Mouse (Mus musculus) liver, postnatal 0 days (tissue): ENCODE measurements at regions not wholly inside any gene's neighbourhood (a gene's known extent, or its start where the extent isn't known, plus 50 kb on each side); places are given as distances from the start of the nearest gene placed in this dataset.

Experiments
- ATAC-seq: fragments of 200-750 bp; cut with Nextera tagmentation; 2 replicates; pipeline ENCODE4 v1.8.0; 2017; ENCODE audit warnings: mild to moderate bottlenecking, moderate library complexity
- DNase-seq: peaks from one replicate; pipeline ENCODE4 v3.0.0-alpha.2; 2016
- H3K27ac ChIP-seq: fragments of 300-500 bp; sonication (generic); 2 replicates; pipeline ENCODE4 v1.5.1; 2014; ENCODE audit warnings: antibody characterized with exemption, moderate library complexity, mild to moderate bottlenecking, low read depth
- H3K27me3 ChIP-seq: fragments of 300-500 bp; sonication (generic); 2 replicates; pipeline ENCODE4 v1.6.1; 2014; ENCODE audit warnings: low read length, control low read depth, mixed read lengths; ENCODE audit not compliant: insufficient read depth
- H3K36me3 ChIP-seq: fragments of 300-500 bp; sonication (generic); replicated peaks from 2 replicates; pipeline ENCODE4 v1.6.1; 2014; ENCODE audit warnings: mild to moderate bottlenecking, control low read depth, low read length, moderate library complexity, mixed read lengths; ENCODE audit not compliant: insufficient read depth
- H3K4me1 ChIP-seq: fragments of 300-500 bp; sonication (generic); 2 replicates; pipeline ENCODE4 v1.6.1; 2014; ENCODE audit warnings: antibody characterized with exemption, mild to moderate bottlenecking, control low read depth; ENCODE audit not compliant: insufficient read depth
- H3K4me2 ChIP-seq: fragments of 300-500 bp; sonication (generic); 2 replicates; pipeline ENCODE4 v1.6.1; 2014; ENCODE audit warnings: low read depth, mild to moderate bottlenecking, low read length, moderate library complexity, mixed read lengths
- H3K4me3 ChIP-seq: fragments of 300-500 bp; sonication (generic); 2 replicates; pipeline ENCODE4 v1.5.1; 2014; ENCODE audit warnings: low read depth, low read length
- H3K9ac ChIP-seq: fragments of 300-500 bp; sonication (generic); replicated peaks from 2 replicates; pipeline ENCODE4 v1.6.1; 2014; ENCODE audit warnings: mild to moderate bottlenecking, moderate library complexity
- H3K9me3 ChIP-seq: fragments of 300-500 bp; sonication (generic); 2 replicates; pipeline ENCODE4 v1.6.1; 2016; ENCODE audit warnings: mild to moderate bottlenecking, control low read depth, low read length, mixed read lengths
- CTCF ChIP-seq: sonication (generic); IDR thresholded peaks from 2 replicates; pipeline ENCODE4 v1.5.1; 2016; ENCODE audit warnings: antibody characterized with exemption, low read depth
- EP300 ChIP-seq: IDR thresholded peaks from 2 replicates; pipeline ENCODE4 v1.6.1; 2016; ENCODE audit warnings: antibody characterized with exemption, low read depth, mild to moderate bottlenecking
- WGBS: fragments of 180-500 bp; shearing (Covaris S2); extraction: QIAGEN DNeasy Blood & Tissue Kit; methylation state at CpG from one replicate; pipeline ENCODE4 v1.1.7; 2014; ENCODE audit not compliant: insufficient replicate concordance; 5-methylcytosine and 5-hydroxymethylcytosine counted together

DNA sequence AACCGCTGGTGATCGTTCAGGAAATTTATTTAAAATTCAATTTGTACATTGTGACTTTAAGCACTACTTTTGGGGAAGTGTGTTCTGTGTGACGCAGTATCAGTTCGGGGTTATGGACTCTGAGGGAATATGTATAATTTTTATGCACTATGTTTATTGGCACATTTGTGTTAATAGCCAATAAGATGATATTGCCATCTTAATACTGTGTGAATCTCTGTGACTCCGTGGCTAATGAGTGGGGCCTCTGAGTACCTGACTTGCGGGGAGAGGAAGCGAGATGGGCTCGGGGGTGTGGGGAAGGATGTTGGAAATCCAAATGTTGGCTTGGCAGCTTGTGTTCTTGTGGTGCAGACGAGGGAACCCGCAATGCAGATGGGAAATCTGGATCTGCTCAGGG, 220.2 kb upstream of the Zfp507 start:
- TF ChIP-seq EP300 (no peak), CTCF (no peak)
- Histone ChIP-seq H3K9ac (no peak overlapping the region), H3K4me2 (no peak overlapping the region), H3K27me3 (no peaks in the 10 kb centered on the region), H3K4me1 (no peaks in the 10 kb centered on the region), H3K36me3 (no peaks in the 10 kb centered on the region), H3K4me3 (no peak overlapping the region), H3K9me3 (no peaks in the 10 kb centered on the region), H3K27ac (no peak overlapping the region)
- no peak for DNase-seq
- 77% methylated on average over 10 of the region's 10 CpGs for WGBS
- no peak for ATAC-seq

DNA sequence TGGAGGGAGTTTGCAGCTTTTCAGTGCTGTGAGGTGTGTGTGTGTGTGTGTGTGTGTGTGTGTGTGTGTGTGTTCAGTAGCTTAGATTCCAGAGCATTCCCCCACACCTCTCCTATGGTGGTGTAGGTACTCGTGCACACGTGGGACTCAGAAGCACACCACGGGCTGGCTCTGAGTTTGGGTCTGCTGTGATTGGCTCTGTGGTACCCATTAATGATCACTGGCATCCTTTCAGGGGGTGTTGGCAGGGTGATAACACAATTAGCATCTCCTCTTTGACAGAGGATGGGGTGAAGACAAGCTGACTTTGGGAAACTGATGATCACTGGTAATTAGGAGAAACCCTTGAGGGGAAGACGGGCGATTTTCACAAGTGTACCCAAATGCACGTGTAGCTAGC, 219.7 kb upstream of the Zfp507 start:
- H3K27ac ChIP-seq: no peak overlapping the region
- H3K4me3 ChIP-seq: no peak overlapping the region
- no peak overlapping the region for H3K4me2 ChIP-seq
- TF ChIP-seq CTCF (no peak), EP300 (no peak)
- H3K9ac ChIP-seq: no peak overlapping the region
- ATAC-seq: no peak
- 69% methylated on average over 6 of the region's 6 CpGs for WGBS
- H3K27me3 ChIP-seq: no peaks in the 10 kb centered on the region
- no peaks in the 10 kb centered on the region for H3K9me3 ChIP-seq
- no peak for DNase-seq
- no peaks in the 10 kb centered on the region for H3K36me3 ChIP-seq
- no peaks in the 10 kb centered on the region for H3K4me1 ChIP-seq

DNA sequence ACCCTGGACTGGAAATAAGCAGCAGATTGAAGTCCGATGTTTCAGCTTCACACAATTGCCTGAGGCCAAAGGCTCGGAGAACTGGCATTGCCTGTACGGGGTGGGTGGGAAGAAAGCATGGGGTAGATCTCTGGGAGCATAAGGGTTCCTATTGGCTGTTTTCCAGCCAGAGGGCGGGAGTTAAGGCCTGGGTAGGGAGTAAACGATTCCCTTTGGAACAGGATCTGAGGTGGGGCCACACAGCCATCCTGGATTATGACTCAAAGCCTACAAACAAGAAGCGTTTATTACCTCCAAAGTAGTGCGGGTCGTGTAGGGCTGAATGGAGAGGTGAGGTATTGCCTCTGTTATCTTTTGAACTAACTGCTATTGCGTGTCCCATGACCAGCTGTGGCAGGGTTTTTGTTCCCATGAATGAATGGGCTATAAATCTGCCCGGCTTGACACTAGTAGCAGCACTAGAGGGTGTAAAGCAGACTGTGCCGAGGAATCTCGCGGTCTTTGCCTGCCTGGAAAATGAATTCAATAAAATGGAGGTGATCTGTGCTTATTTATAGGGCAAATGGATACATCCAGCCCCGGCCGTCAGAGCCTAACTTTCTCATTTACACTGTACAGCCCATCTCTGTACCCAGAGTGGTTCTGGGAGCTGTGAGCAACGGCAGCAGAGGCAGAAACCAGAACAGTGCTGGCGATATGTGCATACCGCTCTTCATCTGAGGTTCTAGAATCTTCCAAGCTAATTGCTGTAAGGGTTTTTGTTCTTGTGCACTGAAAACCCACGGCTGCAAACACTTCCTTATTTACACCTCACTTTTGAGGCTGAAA, 214.3 kb upstream of the Zfp507 start:
- DNase-seq (no peak), ATAC-seq (no peak)
- Histone ChIP-seq H3K9me3 (no peaks in the 10 kb centered on the region), H3K27me3 (no peaks in the 10 kb centered on the region), H3K27ac (no peak overlapping the region), H3K4me3 (no peak overlapping the region), H3K9ac (no peak overlapping the region), H3K4me2 (no peak overlapping the region), H3K4me1 (no peaks in the 10 kb centered on the region), H3K36me3 (no peaks in the 10 kb centered on the region)
- 49% methylated on average over 19 of the region's 19 CpGs for WGBS
- TF ChIP-seq EP300 (no peak), CTCF (no peak)

DNA sequence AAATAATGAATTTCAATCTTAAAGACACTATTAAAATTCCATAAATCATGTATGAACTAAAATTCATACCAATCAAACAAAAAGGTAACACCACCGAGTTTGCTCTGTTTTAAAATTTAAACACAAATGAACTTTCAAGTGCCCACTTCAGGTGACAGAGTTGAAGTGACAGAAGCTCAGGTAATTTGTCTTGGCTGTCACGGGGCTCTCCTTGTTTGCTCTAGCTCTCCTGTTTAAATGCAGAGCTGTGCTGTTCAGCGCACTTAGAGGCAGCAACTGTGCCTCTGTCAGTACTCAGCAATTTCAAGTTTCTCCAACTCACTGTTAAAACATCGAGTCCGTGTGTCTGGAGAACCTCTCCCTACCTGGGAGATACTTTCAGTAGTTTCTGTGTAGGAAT, 193.8 kb upstream of the Zfp507 start:
- Histone ChIP-seq H3K4me3 (no peak overlapping the region), H3K27ac (no peak overlapping the region), H3K9ac (no peak overlapping the region), H3K4me2 (no peak overlapping the region), H3K9me3 (no peaks in the 10 kb centered on the region), H3K36me3 (no peaks in the 10 kb centered on the region), H3K4me1 (no peaks in the 10 kb centered on the region), H3K27me3 (no peaks in the 10 kb centered on the region)
- WGBS: 56% methylated on average over 5 of the region's 5 CpGs
- DNase-seq (no peak), ATAC-seq (no peak)
- TF ChIP-seq EP300: no peak
- no peak for TF ChIP-seq CTCF

DNA sequence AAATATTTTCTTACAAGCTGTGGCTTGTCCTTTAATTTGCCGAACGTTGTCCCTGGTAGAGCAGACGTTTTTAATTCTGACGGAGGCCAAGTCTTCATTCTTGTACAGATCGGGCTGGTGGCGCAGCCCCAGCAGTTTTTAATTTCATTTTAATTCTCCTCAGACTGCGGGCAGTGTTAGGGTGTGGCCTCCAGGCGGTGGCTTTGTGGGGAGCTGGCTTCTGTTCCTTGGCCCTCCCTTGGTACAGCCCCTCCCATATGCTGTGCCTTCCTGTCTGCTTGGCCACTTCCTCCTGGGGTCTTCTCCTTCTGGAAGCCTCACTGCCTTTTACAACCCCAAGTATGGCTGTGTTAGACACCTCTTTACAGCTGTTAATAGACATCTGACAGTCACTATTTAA, 189.7 kb upstream of the Zfp507 start:
- TF ChIP-seq EP300: no peak
- TF ChIP-seq CTCF: no peak
- Histone ChIP-seq H3K4me2 (no peak overlapping the region), H3K36me3 (no peaks in the 10 kb centered on the region), H3K27me3 (no peaks in the 10 kb centered on the region), H3K27ac (no peak overlapping the region), H3K4me1 (no peaks in the 10 kb centered on the region), H3K4me3 (no peak overlapping the region), H3K9ac (no peak overlapping the region), H3K9me3 (no peaks in the 10 kb centered on the region)
- ATAC-seq (no peak), DNase-seq (no peak)
- WGBS: 35% methylated on average over 8 of the region's 8 CpGs

DNA sequence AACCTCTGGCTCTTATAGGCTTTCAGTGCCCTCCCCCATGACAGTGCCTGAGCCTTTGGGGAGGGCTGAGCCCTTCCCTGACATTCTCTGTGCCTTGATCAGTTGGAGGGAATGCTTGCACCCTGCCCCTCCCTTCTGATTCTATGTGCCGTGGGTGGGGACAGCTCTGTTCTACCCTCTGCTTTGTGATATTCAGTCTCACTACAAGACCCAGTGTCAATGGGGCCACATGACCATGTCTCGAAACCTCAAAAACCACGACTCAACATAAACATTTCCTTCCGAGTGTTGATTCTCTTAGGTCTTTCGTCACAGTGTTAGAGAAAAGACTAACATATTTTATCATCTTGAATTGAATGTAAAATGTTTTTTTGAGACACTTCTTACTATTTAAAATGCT, 188.3 kb upstream of the Zfp507 start:
- H3K36me3 ChIP-seq: no peaks in the 10 kb centered on the region
- no peak overlapping the region for H3K4me2 ChIP-seq
- no peak overlapping the region for H3K4me3 ChIP-seq
- TF ChIP-seq EP300 (no peak), CTCF (no peak)
- no peaks in the 10 kb centered on the region for H3K27me3 ChIP-seq
- 38% methylated on average over 5 of the region's 5 CpGs for WGBS
- no peak overlapping the region for H3K9ac ChIP-seq
- no peaks in the 10 kb centered on the region for H3K4me1 ChIP-seq
- no peak overlapping the region for H3K27ac ChIP-seq
- ATAC-seq (no peak), DNase-seq (no peak)
- H3K9me3 ChIP-seq: no peaks in the 10 kb centered on the region
